Mouse (Mus musculus) hindbrain, postnatal 0 days (tissue): ENCODE measurements at regions not wholly inside any gene's neighbourhood (a gene's known extent, or its start where the extent isn't known, plus 50 kb on each side); places are given as distances from the start of the nearest gene placed in this dataset.
A peak's percentile ranks its signal among the peaks of the same experiment; 100 is the strongest.
"Not testable (repeated sequence)": the region's sequence is repeated elsewhere in the genome, so short reads cannot be mapped to it uniquely, and the experiment has no call there.

ENCODE experiments used
- ATAC-seq: fragments of 200-750 bp; cut with Nextera tagmentation; 2 replicates; pipeline ENCODE4 v1.8.0; 2017; ENCODE audit warnings: mild to moderate bottlenecking, moderate TSS enrichment, moderate library complexity
- DNase-seq: peaks from one replicate; pipeline ENCODE4 v3.0.0-alpha.2; 2015; ENCODE audit warnings: low spot score
- H3K27ac ChIP-seq: fragments of 300-500 bp; sonication (generic); 2 replicates; pipeline ENCODE4 v1.5.1; 2014; ENCODE audit warnings: mild to moderate bottlenecking
- H3K27me3 ChIP-seq: fragments of 300-500 bp; sonication (generic); 2 replicates; pipeline ENCODE4 v1.6.1; 2014; ENCODE audit warnings: low read length, mixed read lengths; ENCODE audit not compliant: insufficient read depth
- H3K36me3 ChIP-seq: fragments of 300-500 bp; sonication (generic); 2 replicates; pipeline ENCODE4 v1.6.1; 2014; ENCODE audit warnings: low read length, mixed read lengths; ENCODE audit not compliant: insufficient read depth
- H3K4me1 ChIP-seq: fragments of 300-500 bp; sonication (generic); 2 replicates; pipeline ENCODE4 v1.6.1; 2014; ENCODE audit warnings: antibody characterized with exemption, low read length, mixed read lengths; ENCODE audit not compliant: insufficient read depth
- H3K4me2 ChIP-seq: fragments of 300-500 bp; sonication (generic); 2 replicates; pipeline ENCODE4 v1.6.1; 2014; ENCODE audit warnings: low read depth, mild to moderate bottlenecking, low read length, moderate library complexity, mixed read lengths
- H3K4me3 ChIP-seq: fragments of 300-500 bp; sonication (generic); 2 replicates; pipeline ENCODE4 v1.5.1; 2014; ENCODE audit warnings: low read length
- H3K9ac ChIP-seq: fragments of 300-500 bp; sonication (generic); replicated peaks from 2 replicates; pipeline ENCODE4 v1.6.1; 2014; ENCODE audit warnings: mild to moderate bottlenecking, low read length, moderate library complexity, mixed read lengths
- H3K9me3 ChIP-seq: fragments of 300-500 bp; sonication (generic); 2 replicates; pipeline ENCODE4 v1.6.1; 2016; ENCODE audit warnings: low read length, mixed read lengths
- CTCF ChIP-seq: IDR thresholded peaks from 2 replicates; pipeline ENCODE4 v1.5.1; 2016; ENCODE audit warnings: antibody characterized with exemption, control low read depth, low read depth
- WGBS: fragments of 180-500 bp; shearing (Covaris S2); extraction: QIAGEN DNeasy Blood & Tissue Kit; methylation state at CpG from one replicate; pipeline ENCODE4 v1.1.7; 2014; 5-methylcytosine and 5-hydroxymethylcytosine counted together

GRCm38 (mm10) chr9:43540131-43540530 lies 203.7 kb upstream of the Nectin1 start:
- no peaks in the 10 kb centered on the region for H3K4me1 ChIP-seq
- no peak overlapping the region for H3K4me3 ChIP-seq
- TF ChIP-seq CTCF = no peak
- no peak overlapping the region for H3K27ac ChIP-seq
- H3K9me3 ChIP-seq = no peaks in the 10 kb centered on the region
- no peaks in the 10 kb centered on the region for H3K27me3 ChIP-seq
- WGBS = 83% methylated on average over 3 of the region's 3 CpGs
- no peak overlapping the region for H3K9ac ChIP-seq
- no peaks in the 10 kb centered on the region for H3K36me3 ChIP-seq
- no peak overlapping the region for H3K4me2 ChIP-seq
- no peak for ATAC-seq
- DNase-seq = no peak

GRCm38 (mm10) chr9:43541234-43541633 lies 202.6 kb upstream of the Nectin1 start:
- TF ChIP-seq CTCF = no peak
- Histone ChIP-seq H3K27ac (no peak overlapping the region), H3K36me3 (no peaks in the 10 kb centered on the region), H3K9ac (no peak overlapping the region), H3K4me2 (no peak overlapping the region), H3K4me1 (no peaks in the 10 kb centered on the region), H3K27me3 (no peaks in the 10 kb centered on the region), H3K4me3 (no peak overlapping the region), H3K9me3 (no peaks in the 10 kb centered on the region)
- 67% methylated on average over 8 of the region's 8 CpGs for WGBS
- no peak for ATAC-seq
- no peak for DNase-seq

GRCm38 (mm10) chr9:43542077-43542654 lies 201.6 kb upstream of the Nectin1 start:
- no peak for DNase-seq
- no peak for ATAC-seq
- H3K27me3 ChIP-seq = no peaks in the 10 kb centered on the region
- H3K4me3 ChIP-seq = no peak overlapping the region
- 90% methylated on average over 9 of the region's 9 CpGs for whole genome bisulfite sequencing
- no peaks in the 10 kb centered on the region for H3K36me3 ChIP-seq
- no peak overlapping the region for H3K9ac ChIP-seq
- no peak overlapping the region for H3K27ac ChIP-seq
- no peaks in the 10 kb centered on the region for H3K4me1 ChIP-seq
- no peak for TF ChIP-seq CTCF
- H3K4me2 ChIP-seq = no peak overlapping the region
- H3K9me3 ChIP-seq = no peaks in the 10 kb centered on the region

GRCm38 (mm10) chr9:43545081-43545565 lies 198.7 kb upstream of the Nectin1 start:
- WGBS = 27% methylated on average over 15 of the region's 15 CpGs
- H3K4me3 ChIP-seq = no peak overlapping the region
- peak overlapping the region; percentile 26; the same call in 1 of the 2 replicates for H3K4me2 ChIP-seq

DNA sequence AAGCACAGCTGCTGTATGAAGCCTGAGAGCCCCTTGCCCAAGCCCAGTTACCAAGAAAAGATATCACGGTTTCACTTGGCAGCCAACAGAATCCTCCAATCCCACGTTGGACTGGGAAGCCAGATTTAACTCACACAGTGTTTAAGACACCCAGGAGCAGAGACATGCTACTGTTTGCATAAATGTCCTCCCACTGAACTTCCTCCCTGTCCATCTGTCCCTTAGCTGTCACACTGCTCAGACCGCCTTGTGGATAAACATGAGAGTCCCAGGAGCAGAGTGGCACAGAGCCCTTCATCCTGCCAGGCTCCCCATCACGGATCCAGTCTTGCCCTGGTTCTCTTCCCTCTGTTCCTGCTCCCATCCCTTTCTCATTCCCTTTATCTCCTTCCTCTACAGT lies 194.9 kb upstream of the Nectin1 start:
- no peak for ATAC-seq
- no peaks in the 10 kb centered on the region for H3K27me3 ChIP-seq
- no peak overlapping the region for H3K27ac ChIP-seq
- DNase-seq = no peak
- H3K4me2 ChIP-seq = no peak overlapping the region
- TF ChIP-seq CTCF = no peak
- no peak overlapping the region for H3K4me3 ChIP-seq
- no peaks in the 10 kb centered on the region for H3K4me1 ChIP-seq
- no peak overlapping the region for H3K9ac ChIP-seq
- no peaks in the 10 kb centered on the region for H3K9me3 ChIP-seq
- WGBS = 36% methylated on average over 4 of the region's 4 CpGs
- H3K36me3 ChIP-seq = no peaks in the 10 kb centered on the region

More at GRCm38 (mm10) chr9:43545081-43545565, 198.7 kb upstream of the Nectin1 start:
- Histone ChIP-seq H3K36me3 (no peaks in the 10 kb centered on the region), H3K27ac (no peak overlapping the region), H3K4me1 (no peaks in the 10 kb centered on the region), H3K9me3 (no peaks in the 10 kb centered on the region), H3K27me3 (no peaks in the 10 kb centered on the region), H3K9ac (no peak overlapping the region)
- TF ChIP-seq CTCF = no peak
- ATAC-seq = peak; percentile 66
- DNase-seq = peak; percentile 66

DNA sequence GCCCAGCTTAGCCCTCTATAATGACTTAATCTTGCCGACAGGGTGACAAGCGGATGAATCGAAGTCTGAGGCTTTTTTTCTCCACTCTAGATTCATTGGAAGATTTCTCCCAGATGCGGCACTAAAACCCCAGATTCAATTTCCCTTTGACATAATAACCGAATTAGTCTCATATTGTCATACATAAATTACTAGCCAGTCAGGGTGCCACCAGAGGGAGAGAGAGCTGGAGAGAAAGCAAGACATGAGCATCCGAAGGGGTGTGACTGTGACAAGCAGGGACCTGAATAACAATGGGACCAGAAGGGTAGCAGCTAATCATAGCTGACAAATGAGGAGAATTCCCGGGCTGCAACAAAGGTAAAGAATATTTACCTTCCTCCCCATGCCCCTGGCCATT lies 194.5 kb upstream of the Nectin1 start:
- H3K27ac ChIP-seq = no peak overlapping the region
- no peaks in the 10 kb centered on the region for H3K27me3 ChIP-seq
- no peak overlapping the region for H3K9ac ChIP-seq
- H3K4me3 ChIP-seq = no peak overlapping the region
- no peaks in the 10 kb centered on the region for H3K36me3 ChIP-seq
- no peak for TF ChIP-seq CTCF
- no peaks in the 10 kb centered on the region for H3K4me1 ChIP-seq
- peak; percentile 34 for DNase-seq
- WGBS = 36% methylated on average over 7 of the region's 7 CpGs
- no peaks in the 10 kb centered on the region for H3K9me3 ChIP-seq
- no peak for ATAC-seq
- no peak overlapping the region for H3K4me2 ChIP-seq

DNA sequence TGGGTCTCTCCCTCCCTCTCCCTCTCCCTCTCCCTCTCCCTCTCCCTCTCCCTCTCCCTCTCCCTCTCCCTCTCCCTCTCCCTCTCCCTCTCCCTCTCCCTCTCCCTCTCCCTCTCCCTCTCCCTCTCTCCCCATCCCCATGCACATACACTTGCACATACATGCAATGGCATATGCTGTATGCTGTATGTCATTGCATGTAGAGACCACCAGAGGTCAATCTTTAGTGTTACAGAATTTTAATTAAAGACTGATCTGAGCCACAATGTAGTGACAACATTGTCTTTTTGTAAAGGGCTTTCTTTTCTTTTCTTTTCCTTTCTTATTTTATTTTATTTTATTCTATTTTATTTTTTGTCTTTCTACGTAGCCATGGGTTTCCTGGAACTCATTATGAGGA lies 191.0 kb upstream of the Nectin1 start:
- H3K36me3 ChIP-seq, H3K4me3 ChIP-seq, H3K27ac ChIP-seq, ATAC-seq, H3K27me3 ChIP-seq, H3K4me1 ChIP-seq, H3K9ac ChIP-seq, H3K4me2 ChIP-seq, H3K9me3 ChIP-seq: not testable (repeated sequence)
- peak; percentile 39 for DNase-seq
- 91% methylated on average over 1 of the region's 1 CpGs for WGBS
- peak; percentile 53 for TF ChIP-seq CTCF
